Mouse (Mus musculus) C2C12 (cell line): ENCODE measurements around the gene Pla2g5.

Experiments
- CEBPB ChIP-seq: IDR thresholded peaks from one replicate; pipeline ENCODE4 v1.6.1; 2011; ENCODE audit warnings: low read depth, mild to moderate bottlenecking, control low read depth, moderate library complexity
- CTCF ChIP-seq: IDR thresholded peaks from one replicate; pipeline ENCODE4 v1.5.1; 2011; ENCODE audit not compliant: control insufficient read depth, insufficient read depth, insufficient read length
- FOSL1 ChIP-seq: IDR thresholded peaks from one replicate; pipeline ENCODE4 v1.8.0; 2011; ENCODE audit warnings: mild to moderate bottlenecking, low read length; ENCODE audit not compliant: poor library complexity, insufficient read depth, severe bottlenecking
- MAX ChIP-seq: IDR thresholded peaks from one replicate; pipeline ENCODE4 v1.6.1; 2011; ENCODE audit warnings: mild to moderate bottlenecking, control low read depth
- MYOD1 ChIP-seq: IDR thresholded peaks from one replicate; pipeline ENCODE4 v1.6.1; 2011; ENCODE audit warnings: low read depth; ENCODE audit not compliant: control insufficient read depth, insufficient read length
- MYOG ChIP-seq: IDR thresholded peaks from one replicate; pipeline ENCODE4 v1.6.1; 2011; ENCODE audit not compliant: control insufficient read depth, insufficient read length; ENCODE audit errors: extremely low read depth
- USF1 ChIP-seq: IDR thresholded peaks from one replicate; pipeline ENCODE4 v1.6.1; 2011; ENCODE audit warnings: low read depth, mild to moderate bottlenecking, control low read depth, moderate library complexity

- TF ChIP-seq CTCF (no peak), FOSL1 (no peak), CEBPB (no peak), USF1 (no peak), MAX (no peak), MYOG (no peak), MYOD1 (no peak)
These were observed 56.3 kb downstream of the Pla2g5 start for GRCm38 (mm10) chr4:138806920-138807541.
